Mouse (Mus musculus) thymus, postnatal 4 days (tissue): ENCODE measurements around the gene Cd68.
"Not testable (repeated sequence)": the region's sequence is repeated elsewhere in the genome, so short reads cannot be mapped to it uniquely, and the experiment has no call there.

Source experiments
- DNase-seq: peaks from one replicate; pipeline ENCODE4 v3.0.0; 2021

Cd68 gene

GRCm38 (mm10) chr11:69622406-69622805, 43.5 kb downstream of the Cd68 start:
- no peak for DNase-seq

- no peak for DNase-seq
These were observed 44.2 kb downstream of the Cd68 start, which contains the start of gene Sat2 for GRCm38 (mm10) chr11:69621571-69622268. Gene Sat2, plus strand, starts transcription at chr11:69622024.

- DNase-seq: no peak
These were observed 45.4 kb downstream of the Cd68 start for GRCm38 (mm10) chr11:69620394-69621081.

GRCm38 (mm10) chr11:69617805-69618204, 48.1 kb downstream of the Cd68 start, which contains the start of gene Shbg:
Gene Shbg, minus strand, starts transcription at chr11:69617905.
- no peak for DNase-seq

- no peak for DNase-seq
These were observed 49.2 kb downstream of the Cd68 start for GRCm38 (mm10) chr11:69616781-69617180.

GRCm38 (mm10) chr11:69614257-69614588, 51.7 kb downstream of the Cd68 start:
- not testable (repeated sequence) for DNase-seq
